Mouse (Mus musculus) olfactory bulb, adult 2 months (tissue): ENCODE data around the gene Traf3ip2.

ENCODE experiments used
- CTCF ChIP-seq: fragments of 200-500 bp; IDR thresholded peaks from 2 replicates; pipeline ENCODE4 v1.5.1; 2012; ENCODE audit warnings: low read depth, mild to moderate bottlenecking, low read length, moderate library complexity; ENCODE audit not compliant: insufficient read depth
- POLR2A ChIP-seq: fragments of 200-500 bp; IDR thresholded peaks from 2 replicates; pipeline ENCODE4 v1.6.1; 2012; ENCODE audit warnings: mild to moderate bottlenecking, low read depth, low read length, moderate library complexity; ENCODE audit not compliant: insufficient read depth

GRCm38 (mm10) chr10:39630811-39631210 lies 18.1 kb downstream of the Traf3ip2 start:
- TF ChIP-seq POLR2A (no peak), CTCF (no peak)
